Mouse (Mus musculus) liver, adult 2 months (tissue): Measurements from ENCODE around the gene Bcas2. TPM values are rescaled to one million over a fixed set of nuclear protein-coding genes. Genes with fewer than 3 reads are reported as not detected.
A peak's percentile ranks its signal among the peaks of the same experiment; 100 is the strongest.

Experiments used
- DNase-seq: peaks from one replicate; pipeline ENCODE4 v3.0.0-alpha.2; 2011; ENCODE audit warnings: low read depth, low spot score; ENCODE audit errors: extremely low read depth
- H3K27ac ChIP-seq: fragments of 200-500 bp; replicated peaks from 2 replicates; pipeline ENCODE4 v1.5.1; 2012; ENCODE audit warnings: low read depth, mild to moderate bottlenecking, control low read depth, inconsistent platforms, low read length; ENCODE audit not compliant: insufficient read depth
- H3K27me3 ChIP-seq: fragments of 200-500 bp; 2 replicates; pipeline ENCODE4 v1.6.1; 2012; ENCODE audit warnings: mild to moderate bottlenecking, moderate library complexity, low read length, inconsistent platforms; ENCODE audit not compliant: control insufficient read depth, insufficient read depth
- H3K36me3 ChIP-seq: fragments of 200-500 bp; 2 replicates; pipeline ENCODE4 v1.6.1; 2012; ENCODE audit warnings: low read length, inconsistent platforms; ENCODE audit not compliant: control insufficient read depth, insufficient read depth
- H3K4me1 ChIP-seq: fragments of 200-500 bp; 2 replicates; pipeline ENCODE4 v1.6.1; 2011; ENCODE audit warnings: low read length; ENCODE audit not compliant: control insufficient read depth, insufficient read depth
- H3K4me3 ChIP-seq: fragments of 200-500 bp; 2 replicates; pipeline ENCODE4 v1.5.1; 2011; ENCODE audit warnings: low read depth, mild to moderate bottlenecking, control low read depth, low read length, moderate library complexity; ENCODE audit not compliant: insufficient read depth
- H3K79me2 ChIP-seq: fragments of 200-500 bp; 2 replicates; pipeline ENCODE4 v1.6.1; 2012; ENCODE audit warnings: inconsistent platforms, mild to moderate bottlenecking, low read length, moderate library complexity; ENCODE audit not compliant: control insufficient read depth, insufficient read depth
- H3K9ac ChIP-seq: fragments of 200-500 bp; 2 replicates; pipeline ENCODE4 v1.6.1; 2012; ENCODE audit warnings: low read depth, mild to moderate bottlenecking, control low read depth, inconsistent platforms, low read length
- CTCF ChIP-seq: fragments of 200-500 bp; IDR thresholded peaks from 2 replicates; pipeline ENCODE4 v1.5.1; 2011; ENCODE audit warnings: low read depth, low read length, control low read depth
- POLR2A ChIP-seq: fragments of 200-500 bp; IDR thresholded peaks from 2 replicates; pipeline ENCODE4 v1.6.1; 2011; ENCODE audit warnings: low read length, control low read depth; ENCODE audit not compliant: insufficient read depth; ENCODE audit errors: extremely low read depth
- WGBS: fragments of 180-500 bp; shearing (Covaris S2); methylation state at CpG from one replicate; pipeline ENCODE4 v1.1.7; 2018; 5-methylcytosine and 5-hydroxymethylcytosine counted together
- polyA plus RNA-seq: library from polyadenylated mRNA; depleted of rRNA; stranded (reverse); fragments of >200 nt; gene quantifications from 2 replicates; pipeline ENCODE4 v1.2.3, GENCODE M21; 2012
- total RNA-seq: library from RNA; depleted of rRNA; stranded (reverse); fragments of >200 nt; gene quantifications from 2 replicates; pipeline ENCODE4 v1.2.3, GENCODE M21; 2014

The Bcas2 gene
- total and polyA plus RNA-seq, 2 experiments = 15.9 to 28.3 TPM

DNA sequence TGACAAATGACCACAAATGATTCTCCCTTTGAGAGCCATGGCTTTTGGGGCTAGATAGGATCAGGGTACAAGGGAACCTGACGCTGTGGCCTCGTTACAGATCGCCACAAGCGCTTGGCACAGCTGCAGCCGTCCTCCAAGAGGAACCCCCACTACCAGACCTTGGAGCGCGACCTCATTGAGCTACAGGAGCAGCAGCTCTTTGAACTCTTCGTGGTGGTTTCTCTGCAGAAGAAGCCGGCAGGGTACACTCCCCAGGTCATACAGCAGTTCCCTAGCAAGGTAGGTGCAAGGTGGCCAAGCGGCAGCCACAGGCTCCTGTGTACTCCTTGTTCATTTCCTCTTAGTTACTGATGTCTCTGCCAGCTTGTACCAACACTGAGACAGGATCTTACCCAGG, 22.5 kb upstream of the Bcas2 start:
- TF ChIP-seq POLR2A = no peak
- no peak for TF ChIP-seq CTCF
- Histone ChIP-seq H3K79me2 (no peaks in the 10 kb centered on the region), H3K4me3 (no peak overlapping the region), H3K27ac (no peak overlapping the region), H3K36me3 (no peaks in the 10 kb centered on the region), H3K27me3 (no peaks in the 10 kb centered on the region), H3K4me1 (no peaks in the 10 kb centered on the region), H3K9ac (no peak overlapping the region)
- 86% methylated on average over 10 of the region's 10 CpGs for WGBS
- no peak for DNase-seq

DNA sequence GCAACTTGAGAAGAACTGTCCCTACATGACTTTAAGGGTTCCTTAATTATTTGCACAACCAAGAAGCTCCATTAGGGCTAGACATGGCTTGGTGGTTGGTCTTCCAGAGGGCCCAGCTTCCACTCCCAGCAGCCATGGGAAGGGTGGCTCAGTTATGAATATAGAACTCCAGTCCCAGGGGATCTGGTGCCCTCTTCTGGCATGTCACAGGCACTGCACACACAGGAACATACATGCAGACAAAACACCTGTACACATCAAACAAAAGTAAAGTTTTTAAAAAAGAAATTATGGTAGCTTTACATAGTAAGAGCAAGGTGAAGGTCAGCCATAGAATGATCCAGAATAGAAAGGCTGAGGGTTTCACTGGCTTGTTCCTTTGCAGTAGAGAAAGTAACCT, 17.7 kb upstream of the Bcas2 start:
- DNase-seq = no peak
- Histone ChIP-seq H3K4me1 (no peaks in the 10 kb centered on the region), H3K79me2 (no peaks in the 10 kb centered on the region), H3K36me3 (no peaks in the 10 kb centered on the region), H3K4me3 (no peak overlapping the region), H3K27ac (no peak overlapping the region), H3K9ac (no peak overlapping the region), H3K27me3 (no peaks in the 10 kb centered on the region)
- TF ChIP-seq CTCF = peak; percentile 37; the same call in 1 of the 2 replicates
- TF ChIP-seq POLR2A = no peak

DNA sequence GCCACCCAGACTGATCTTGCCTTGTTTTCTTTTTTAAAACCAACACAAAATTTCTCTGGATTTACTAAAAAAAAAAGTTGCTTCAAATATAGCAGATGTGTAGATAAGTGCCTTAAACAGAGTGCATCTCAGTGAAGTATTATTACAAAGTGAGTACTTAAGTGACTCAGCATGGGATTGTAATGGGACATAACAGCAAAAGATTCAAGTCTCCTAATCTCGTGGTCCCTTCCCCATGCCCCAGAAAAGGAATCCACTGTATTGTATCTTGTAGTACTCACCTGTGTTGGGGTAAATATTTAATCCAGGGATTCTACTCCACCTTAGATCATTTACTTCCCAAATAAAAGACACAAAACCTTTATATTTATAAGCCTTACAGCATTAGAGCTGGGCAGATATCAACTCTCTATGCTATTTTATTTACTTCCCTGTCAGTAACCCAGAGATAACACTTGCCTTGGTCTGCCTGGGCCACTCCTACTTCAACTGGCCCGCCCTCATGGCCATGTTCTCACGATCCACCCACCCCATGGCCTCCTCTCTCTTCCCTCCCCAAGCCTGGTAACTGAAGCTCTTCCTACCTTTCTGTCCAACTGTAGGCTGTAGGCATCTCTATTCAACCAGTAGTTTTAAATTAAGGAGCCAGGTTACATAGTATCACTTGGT, 12.1 kb upstream of the Bcas2 start:
- H3K27ac ChIP-seq = no peak overlapping the region
- H3K36me3 ChIP-seq = no peaks in the 10 kb centered on the region

DNA sequence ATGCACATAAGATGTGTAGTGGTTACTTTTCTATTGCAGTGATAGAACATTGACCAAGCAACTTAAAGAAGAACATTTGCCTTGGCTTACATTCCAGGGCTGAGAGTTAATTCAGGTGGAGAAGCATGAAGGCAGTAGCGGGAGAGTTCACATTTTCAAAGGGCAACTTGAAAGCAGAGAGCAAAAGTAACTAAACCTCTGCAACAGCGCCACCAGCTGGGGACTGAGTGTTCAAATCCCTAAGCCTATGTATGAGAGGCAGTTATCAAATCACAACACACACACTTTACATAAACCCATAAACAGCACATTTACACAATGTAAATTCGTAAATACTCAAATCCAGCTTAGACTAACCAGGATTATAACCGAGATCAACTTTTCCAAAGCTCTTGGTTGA, 1.7 kb upstream of the Bcas2 start:
- TF ChIP-seq POLR2A (no peak), CTCF (peak; percentile 45)
- Histone ChIP-seq H3K4me1 (peaks cover 5% of the 10 kb centered on the region), H3K4me3 (no peak overlapping the region), H3K27me3 (no peaks in the 10 kb centered on the region), H3K27ac (no peak overlapping the region), H3K36me3 (peaks cover 7% of the 10 kb centered on the region), H3K79me2 (no peaks in the 10 kb centered on the region; the same call in 1 of the 2 replicates), H3K9ac (no peak overlapping the region)
- peak; percentile 73 for DNase-seq
- 12% methylated on average over 4 of the region's 4 CpGs for WGBS

More for the DNA sequence above, 12.1 kb upstream of the Bcas2 start:
- H3K9ac ChIP-seq = no peak overlapping the region
- no peak for TF ChIP-seq POLR2A
- TF ChIP-seq CTCF = no peak
- H3K79me2 ChIP-seq = no peaks in the 10 kb centered on the region
- 44% methylated on average over 3 of the region's 3 CpGs for WGBS
- H3K27me3 ChIP-seq = no peaks in the 10 kb centered on the region
- H3K4me3 ChIP-seq = no peak overlapping the region
- no peak for DNase-seq
- no peaks in the 10 kb centered on the region for H3K4me1 ChIP-seq

DNA sequence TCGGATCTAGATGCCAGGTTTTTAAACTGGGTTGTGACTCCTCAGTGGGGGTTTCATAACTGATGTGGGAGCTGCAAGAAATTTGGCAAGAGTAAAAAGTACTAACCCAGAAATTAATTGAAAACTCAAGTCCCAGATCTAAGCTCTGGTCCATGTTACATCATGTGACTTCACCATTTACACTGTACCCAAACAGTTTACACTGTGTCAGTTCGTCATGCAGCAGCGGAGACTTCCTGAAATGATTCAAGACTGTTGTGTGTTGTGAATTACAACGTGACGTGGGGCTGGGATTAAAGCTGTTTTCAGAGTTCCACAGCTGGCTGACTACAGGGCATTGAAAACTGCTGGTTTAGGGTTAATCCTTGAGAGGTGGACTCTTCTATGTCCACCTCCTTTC, 1.2 kb downstream of the Bcas2 start:
- TF ChIP-seq POLR2A (no peak), CTCF (no peak)
- Histone ChIP-seq H3K4me1 (peaks cover 5% of the 10 kb centered on the region), H3K9ac (peak overlapping the region; percentile 28; the same call in 1 of the 2 replicates), H3K27me3 (no peaks in the 10 kb centered on the region), H3K4me3 (peak overlapping the region; percentile 35; the same call in 1 of the 2 replicates), H3K79me2 (no peaks in the 10 kb centered on the region; the same call in 1 of the 2 replicates), H3K27ac (no peak overlapping the region), H3K36me3 (peaks cover 25% of the 10 kb centered on the region)
- peak; percentile 30 for DNase-seq
- WGBS = 10% methylated on average over 5 of the region's 5 CpGs

DNA sequence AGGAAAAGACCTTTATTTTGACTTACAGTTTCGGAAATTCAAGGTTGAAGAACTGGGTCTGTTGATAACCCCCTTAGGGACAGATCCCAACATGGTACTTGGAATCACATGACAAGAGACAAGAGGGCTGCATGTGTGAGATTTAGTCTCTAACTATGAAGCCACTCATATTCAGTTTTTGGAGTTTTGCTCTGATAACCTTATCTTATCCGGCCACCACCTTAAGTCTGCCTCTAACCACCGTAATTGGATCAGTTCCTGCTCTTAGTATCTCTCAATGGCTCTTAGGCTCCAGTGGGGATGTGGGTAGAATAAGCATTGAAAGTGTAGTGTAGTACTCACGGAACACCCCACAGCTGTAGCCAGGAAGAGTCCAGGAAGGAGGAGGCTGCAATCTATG, 5.3 kb downstream of the Bcas2 start:
- 91% methylated on average over 4 of the region's 4 CpGs for WGBS
- Histone ChIP-seq H3K4me1 (peaks cover 5% of the 10 kb centered on the region), H3K9ac (no peak overlapping the region), H3K36me3 (peaks cover 36% of the 10 kb centered on the region), H3K4me3 (no peak overlapping the region), H3K27ac (no peak overlapping the region), H3K27me3 (no peaks in the 10 kb centered on the region), H3K79me2 (no peaks in the 10 kb centered on the region; the same call in 1 of the 2 replicates)
- TF ChIP-seq POLR2A (no peak), CTCF (no peak)
- DNase-seq = no peak
